Mouse (Mus musculus) spleen, postnatal 14 days (tissue): ENCODE data around the gene Fstl4.

ENCODE experiments used
- DNase-seq, 2 experiments: peaks; one replicate each; pipeline ENCODE4 v3.0.0; 2021 to 2022; ENCODE audit warnings: low spot score in 2 of 2

The Fstl4 gene

GRCm38 (mm10) chr11:53229011-53229410, 464.6 kb downstream of the Fstl4 start:
- DNase-seq, result no peak

GRCm38 (mm10) chr11:53231836-53232235, 467.4 kb downstream of the Fstl4 start:
- no peak for DNase-seq

GRCm38 (mm10) chr11:53233590-53233989, 469.2 kb downstream of the Fstl4 start:
- no peak for DNase-seq
